Mouse (Mus musculus) stomach, embryonic 15.5 days (tissue): ENCODE measurements around the gene Rad9a. TPM values are rescaled to one million over a fixed set of nuclear protein-coding genes. Genes with fewer than 3 reads are reported as not detected.

ENCODE experiments used
- ATAC-seq: fragments of 200-750 bp; cut with Nextera tagmentation; 2 replicates; pipeline ENCODE4 v1.8.0; 2017; ENCODE audit warnings: low read depth, moderate number of reproducible peaks, moderate TSS enrichment; ENCODE audit not compliant: insufficient read depth, low FRiP score
- H3K27ac ChIP-seq: fragments of 300-500 bp; sonication (generic); 2 replicates; pipeline ENCODE4 v1.5.1; 2015; ENCODE audit warnings: mild to moderate bottlenecking, inconsistent platforms
- H3K27me3 ChIP-seq: fragments of 300-500 bp; sonication (generic); replicated peaks from 2 replicates; pipeline ENCODE4 v1.6.1; 2015; ENCODE audit warnings: inconsistent platforms
- H3K36me3 ChIP-seq: fragments of 300-500 bp; sonication (generic); 2 replicates; pipeline ENCODE4 v1.6.1; 2015; ENCODE audit warnings: inconsistent platforms
- H3K4me1 ChIP-seq: fragments of 300-500 bp; sonication (generic); 2 replicates; pipeline ENCODE4 v1.6.1; 2015; ENCODE audit warnings: inconsistent platforms
- H3K4me2 ChIP-seq: fragments of 300-500 bp; sonication (generic); 2 replicates; pipeline ENCODE4 v1.6.1; 2015; ENCODE audit warnings: mild to moderate bottlenecking, inconsistent platforms
- H3K4me3 ChIP-seq: fragments of 300-500 bp; sonication (generic); replicated peaks from 2 replicates; pipeline ENCODE4 v1.5.1; 2015; ENCODE audit warnings: inconsistent platforms
- H3K9ac ChIP-seq: fragments of 300-500 bp; sonication (generic); 2 replicates; pipeline ENCODE4 v1.6.1; 2015; ENCODE audit warnings: inconsistent platforms
- H3K9me3 ChIP-seq: fragments of 300-500 bp; sonication (generic); 2 replicates; pipeline ENCODE4 v1.6.1; 2016; ENCODE audit warnings: inconsistent platforms
- WGBS: fragments of 180-500 bp; shearing (Covaris S2); methylation state at CpG from one replicate; pipeline ENCODE4 v1.1.7; 2015; 5-methylcytosine and 5-hydroxymethylcytosine counted together
- polyA plus RNA-seq: library from polyadenylated mRNA; unstranded; fragments of >200 nt; fragmentation: Nextera tagmentation; extraction: Ambion mirVana; gene quantifications from 2 replicates; pipeline ENCODE4 v1.2.1, GENCODE M21; 2015

Rad9a gene
- polyA plus RNA-seq, 1 experiment from 2014 or later = 25.4 TPM

GRCm38 (mm10) chr19:4171393-4172290, 29.8 kb downstream of the Rad9a start:
- H3K9ac ChIP-seq = no peak overlapping the region
- H3K27ac ChIP-seq = no peak overlapping the region
- H3K4me3 ChIP-seq = no peak overlapping the region
- H3K27me3 ChIP-seq = no peaks in the 10 kb centered on the region
- no peak overlapping the region for H3K4me2 ChIP-seq
- no peaks in the 10 kb centered on the region for H3K36me3 ChIP-seq
- no peaks in the 10 kb centered on the region for H3K9me3 ChIP-seq
- ATAC-seq = no peak
- WGBS = 67% methylated on average over 13 of the region's 13 CpGs
- peaks cover 18% of the 10 kb centered on the region for H3K4me1 ChIP-seq

GRCm38 (mm10) chr19:4170723-4171392, 30.6 kb downstream of the Rad9a start:
- Histone ChIP-seq H3K4me3 (no peak overlapping the region), H3K27me3 (no peaks in the 10 kb centered on the region), H3K36me3 (no peaks in the 10 kb centered on the region), H3K9ac (no peak overlapping the region), H3K4me2 (no peak overlapping the region), H3K4me1 (peaks cover 16% of the 10 kb centered on the region), H3K27ac (no peak overlapping the region), H3K9me3 (no peaks in the 10 kb centered on the region)
- no peak for ATAC-seq
- 85% methylated on average over 10 of the region's 10 CpGs for WGBS

DNA sequence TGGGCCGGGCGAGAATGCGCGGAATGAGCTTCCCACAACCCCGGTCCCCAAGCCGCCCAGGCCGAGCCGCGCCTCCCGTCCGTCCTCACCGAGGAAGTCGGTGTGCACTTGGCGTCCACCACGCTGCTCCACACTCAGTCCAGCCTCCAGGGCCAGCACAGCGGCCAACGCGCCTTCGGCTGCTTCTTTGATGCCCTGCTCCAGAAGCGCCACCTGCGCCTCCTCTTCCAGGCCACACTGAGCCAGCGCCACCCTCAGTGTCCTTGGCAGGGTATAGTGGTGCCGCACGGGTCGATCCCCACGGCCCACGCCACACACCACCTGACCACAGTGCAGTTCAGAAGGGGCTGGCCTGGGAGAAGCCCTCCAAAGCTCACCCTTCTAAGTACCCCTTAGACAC, 31.7 kb downstream of the Rad9a start:
- WGBS = 5% methylated on average over 27 of the region's 27 CpGs
- H3K27me3 ChIP-seq = no peaks in the 10 kb centered on the region
- ATAC-seq = peak; percentile 48
- H3K9ac ChIP-seq = peak overlapping the region; percentile 82
- no peaks in the 10 kb centered on the region for H3K9me3 ChIP-seq
- H3K27ac ChIP-seq = peak overlapping the region; percentile 91
- H3K4me2 ChIP-seq = peak overlapping the region; percentile 84
- H3K4me3 ChIP-seq = peak overlapping the region; percentile 51
- no peaks in the 10 kb centered on the region for H3K36me3 ChIP-seq
- H3K4me1 ChIP-seq = peaks cover 13% of the 10 kb centered on the region

- peak overlapping the region; percentile 84 for H3K4me2 ChIP-seq
- peak; percentile 93 for ATAC-seq
- H3K9me3 ChIP-seq = no peaks in the 10 kb centered on the region
- H3K4me3 ChIP-seq = peak overlapping the region; percentile 51
- H3K9ac ChIP-seq = peak overlapping the region; percentile 82
- no peaks in the 10 kb centered on the region for H3K27me3 ChIP-seq
- peak overlapping the region; percentile 91 for H3K27ac ChIP-seq
- H3K4me1 ChIP-seq = peaks cover 13% of the 10 kb centered on the region
- no peaks in the 10 kb centered on the region for H3K36me3 ChIP-seq
- WGBS = under 1% methylated on average over 43 of the region's 43 CpGs
Measured at GRCm38 (mm10) chr19:4169378-4169784, 32.1 kb downstream of the Rad9a start.

DNA sequence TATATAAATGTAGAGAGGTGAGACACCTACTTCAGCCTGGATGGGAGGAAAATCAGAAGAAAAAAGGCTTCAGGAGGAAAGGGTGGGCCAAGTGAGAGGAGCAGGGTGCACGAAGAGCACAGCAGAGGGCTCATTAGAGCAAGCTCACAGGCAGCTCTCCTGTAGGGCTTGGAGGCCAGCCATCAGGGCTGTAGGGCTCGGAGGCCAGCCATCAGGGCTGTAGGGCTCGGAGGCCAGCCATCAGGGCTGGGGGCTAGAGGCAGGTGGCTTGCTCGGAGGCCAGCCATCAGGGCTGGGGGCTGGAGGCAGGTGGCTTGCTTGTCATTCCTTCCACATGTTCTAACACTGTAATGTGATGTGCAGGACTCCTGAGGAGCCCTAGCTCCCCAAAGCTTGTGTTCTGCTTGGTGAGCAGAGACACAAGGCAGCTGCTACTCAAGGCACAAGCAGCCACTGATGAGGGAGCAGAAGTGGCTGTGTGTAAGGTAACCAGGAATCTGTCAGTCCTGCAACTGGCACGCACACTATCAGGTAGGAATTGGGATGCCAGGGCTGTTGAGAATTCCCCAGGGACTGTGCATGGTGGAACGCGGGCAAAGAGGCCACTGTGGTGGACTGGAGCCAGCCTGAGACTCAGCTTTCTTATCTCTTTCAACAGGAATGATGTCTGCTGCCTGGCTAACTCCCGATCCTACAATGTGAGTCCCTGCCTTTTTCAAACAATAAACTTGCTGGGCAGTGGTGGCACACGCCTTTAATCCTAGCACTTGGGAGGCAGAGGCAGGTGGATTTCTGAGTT, 34.6 kb downstream of the Rad9a start:
- Histone ChIP-seq H3K27me3 (no peaks in the 10 kb centered on the region), H3K9me3 (no peaks in the 10 kb centered on the region), H3K4me2 (no peak overlapping the region), H3K36me3 (no peaks in the 10 kb centered on the region), H3K9ac (no peak overlapping the region), H3K4me1 (peaks cover 24% of the 10 kb centered on the region), H3K4me3 (no peak overlapping the region), H3K27ac (no peak overlapping the region)
- ATAC-seq = no peak
- WGBS = 72% methylated on average over 9 of the region's 9 CpGs

DNA sequence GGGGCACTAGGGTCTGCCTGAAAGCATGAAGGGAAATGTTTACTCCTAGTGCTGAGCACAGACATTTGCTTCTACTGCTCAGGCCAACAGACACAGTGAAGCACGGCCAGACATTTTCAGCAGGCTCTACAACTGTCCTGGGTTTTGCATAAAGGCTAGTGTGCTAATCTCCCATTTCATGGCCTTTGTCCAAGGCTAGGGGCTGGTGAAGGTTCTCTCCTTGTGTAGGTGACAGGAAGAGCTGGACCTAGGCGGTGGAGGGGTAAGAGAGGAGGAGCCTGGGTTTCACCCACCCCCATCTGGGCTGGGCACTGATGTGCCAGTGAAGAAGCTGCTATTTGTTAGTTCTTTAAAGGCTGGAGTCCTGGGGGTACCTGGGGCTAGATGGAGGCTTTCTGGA, 36.7 kb downstream of the Rad9a start:
- peaks cover 6% of the 10 kb centered on the region; the same call in 1 of the 2 replicates for H3K36me3 ChIP-seq
- ATAC-seq = no peak
- H3K27me3 ChIP-seq = no peaks in the 10 kb centered on the region
- no peak overlapping the region for H3K27ac ChIP-seq
- WGBS = 72% methylated on average over 2 of the region's 2 CpGs
- peaks cover 12% of the 10 kb centered on the region for H3K4me1 ChIP-seq
- H3K4me3 ChIP-seq = no peak overlapping the region
- no peak overlapping the region for H3K9ac ChIP-seq
- no peak overlapping the region for H3K4me2 ChIP-seq
- no peaks in the 10 kb centered on the region for H3K9me3 ChIP-seq

GRCm38 (mm10) chr19:4164100-4164499, 37.4 kb downstream of the Rad9a start:
- no peak overlapping the region for H3K4me2 ChIP-seq
- WGBS = 68% methylated on average over 3 of the region's 3 CpGs
- peaks cover 11% of the 10 kb centered on the region; the same call in 1 of the 2 replicates for H3K4me1 ChIP-seq
- H3K9ac ChIP-seq = no peak overlapping the region
- H3K4me3 ChIP-seq = no peak overlapping the region
- peaks cover 12% of the 10 kb centered on the region for H3K36me3 ChIP-seq
- no peaks in the 10 kb centered on the region for H3K27me3 ChIP-seq
- no peaks in the 10 kb centered on the region for H3K9me3 ChIP-seq
- H3K27ac ChIP-seq = no peak overlapping the region
- ATAC-seq = no peak

GRCm38 (mm10) chr19:4163543-4163887, 37.9 kb downstream of the Rad9a start:
- H3K27ac ChIP-seq = peak overlapping the region; percentile 70
- 26% methylated on average over 4 of the region's 4 CpGs for WGBS
- H3K9ac ChIP-seq = peak overlapping the region; percentile 67; the same call in 1 of the 2 replicates
- peak overlapping the region; percentile 62 for H3K4me3 ChIP-seq
- ATAC-seq = no peak
- H3K27me3 ChIP-seq = no peaks in the 10 kb centered on the region
- H3K4me2 ChIP-seq = peak overlapping the region; percentile 90
- peaks cover 14% of the 10 kb centered on the region for H3K36me3 ChIP-seq
- H3K4me1 ChIP-seq = peaks cover 11% of the 10 kb centered on the region; the same call in 1 of the 2 replicates
- H3K9me3 ChIP-seq = no peaks in the 10 kb centered on the region

GRCm38 (mm10) chr19:4162646-4163542, 38.6 kb downstream of the Rad9a start, which contains the start of gene Rps6kb2:
TSS of gene Rps6kb2 (minus strand) at chr19:4163354.
- 5% methylated on average over 42 of the region's 42 CpGs for WGBS
- Histone ChIP-seq H3K27ac (peak within 1 kb of the TSS; percentile 70), H3K27me3 (no peaks in the 10 kb centered on the region), H3K9ac (peak within 1 kb of the TSS; percentile 67), H3K9me3 (no peaks in the 10 kb centered on the region), H3K4me1 (peaks cover 11% of the 10 kb centered on the region; the same call in 1 of the 2 replicates), H3K36me3 (peaks cover 18% of the 10 kb centered on the region), H3K4me3 (peak within 1 kb of the TSS; percentile 62), H3K4me2 (peak within 1 kb of the TSS; percentile 90)
- peak; percentile 77 for ATAC-seq

DNA sequence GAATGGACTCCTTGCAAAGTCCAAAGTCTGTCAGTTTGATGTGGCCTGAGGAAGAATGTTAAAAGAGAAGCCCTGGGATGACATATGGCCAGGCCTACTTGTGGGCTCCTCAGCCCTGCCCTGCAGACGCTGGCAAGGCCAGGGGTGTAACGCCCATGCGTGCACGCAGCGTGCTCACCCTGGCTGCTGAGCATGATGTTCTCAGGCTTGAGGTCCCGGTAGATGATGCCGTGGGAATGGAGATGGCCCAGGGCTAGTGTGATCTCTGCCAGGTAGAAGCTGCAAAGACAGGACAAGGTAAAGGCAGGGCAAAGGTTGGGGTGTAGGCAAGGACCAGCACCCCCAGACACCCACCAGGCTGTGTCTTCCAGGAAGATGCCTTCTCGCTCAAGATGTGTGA, 42.4 kb downstream of the Rad9a start:
- H3K4me2 ChIP-seq = no peak overlapping the region
- H3K9me3 ChIP-seq = no peaks in the 10 kb centered on the region
- H3K27ac ChIP-seq = no peak overlapping the region
- peaks cover 11% of the 10 kb centered on the region; the same call in 1 of the 2 replicates for H3K4me1 ChIP-seq
- peaks cover 37% of the 10 kb centered on the region for H3K36me3 ChIP-seq
- no peak for ATAC-seq
- WGBS = 96% methylated on average over 8 of the region's 8 CpGs
- no peaks in the 10 kb centered on the region for H3K27me3 ChIP-seq
- no peak overlapping the region for H3K9ac ChIP-seq
- H3K4me3 ChIP-seq = no peak overlapping the region

DNA sequence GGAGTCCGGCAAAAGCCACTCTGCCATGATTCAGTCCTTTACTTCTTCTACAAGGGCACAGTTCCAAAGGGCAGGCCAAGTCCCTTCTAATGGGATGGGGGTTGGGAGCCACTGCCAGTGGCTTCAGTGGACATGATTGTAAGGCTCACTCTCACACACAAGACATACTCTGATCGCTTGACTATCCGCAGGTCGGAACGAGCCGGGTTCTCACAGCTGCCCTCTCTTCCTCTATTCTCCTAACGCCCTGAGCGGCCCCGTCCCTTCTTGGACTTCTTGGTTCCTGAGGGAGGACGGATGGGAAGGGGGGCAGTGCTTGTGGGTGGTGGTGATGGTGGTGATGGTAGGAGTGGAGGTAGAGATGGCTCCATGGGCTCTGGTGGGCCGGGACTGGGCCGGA, 44.7 kb downstream of the Rad9a start:
- no peak overlapping the region for H3K4me2 ChIP-seq
- no peak overlapping the region for H3K27ac ChIP-seq
- peaks cover 40% of the 10 kb centered on the region for H3K36me3 ChIP-seq
- no peak overlapping the region for H3K4me3 ChIP-seq
- no peaks in the 10 kb centered on the region for H3K4me1 ChIP-seq
- H3K9me3 ChIP-seq = no peaks in the 10 kb centered on the region
- H3K27me3 ChIP-seq = no peaks in the 10 kb centered on the region
- ATAC-seq = no peak
- H3K9ac ChIP-seq = no peak overlapping the region
- 86% methylated on average over 12 of the region's 12 CpGs for WGBS
